Mouse (Mus musculus) E14TG2a.4 (cell line): ENCODE results near the gene Susd3.

Experiments
- CTCF ChIP-seq: conservative IDR thresholded peaks from 2 replicates; pipeline ENCODE4 v1.5.1; 2014; ENCODE audit warnings: low read length
- NANOG ChIP-seq: IDR thresholded peaks from 2 replicates; pipeline ENCODE4 v1.6.1; 2014; ENCODE audit warnings: borderline replicate concordance, low read length, mixed read lengths
- POU5F1 ChIP-seq: IDR thresholded peaks from 2 replicates; pipeline ENCODE4 v1.6.1; 2014; ENCODE audit warnings: low read length, borderline replicate concordance

GRCm38 (mm10) chr13:49219367-49219766 lies 29.1 kb downstream of the Susd3 start:
- no peak for TF ChIP-seq CTCF
- TF ChIP-seq POU5F1 = no peak
- TF ChIP-seq NANOG = no peak
